Mouse (Mus musculus): ENCODE results near the gene Ttyh3.

Gene Ttyh3

DNA sequence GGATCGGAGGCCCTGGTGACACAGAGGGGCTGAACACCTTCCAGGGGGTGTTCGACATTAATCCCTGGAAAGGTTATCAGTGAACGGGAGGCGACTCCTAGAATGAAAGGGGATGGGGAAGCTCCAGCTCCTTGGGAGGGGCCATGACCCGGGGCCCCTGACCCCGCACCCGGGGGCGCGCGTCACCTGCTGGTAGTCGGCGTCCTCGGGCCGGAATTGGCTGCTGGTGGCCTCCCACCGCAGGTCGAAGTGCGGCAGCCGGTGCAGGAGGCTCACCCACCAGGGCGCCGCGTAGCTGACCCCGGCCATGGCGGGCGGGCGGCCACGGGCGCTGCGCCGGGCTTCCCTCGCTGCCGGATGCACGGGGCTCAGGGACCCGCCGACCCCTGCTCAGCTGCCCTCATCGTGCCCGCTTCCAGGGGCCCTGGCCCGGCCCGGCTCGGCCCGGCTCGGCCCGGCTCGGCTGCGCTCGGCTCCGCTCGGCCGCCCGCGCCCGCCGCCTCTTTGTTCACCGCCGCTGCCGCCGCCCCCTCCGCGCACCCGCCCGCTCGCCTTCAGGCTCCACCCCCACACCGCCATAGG, at the start of gene Ttyh3:
TSS of gene Ttyh3 (minus strand) at position 513 of the 582 bp plus-strand sequence.
- TF ChIP-seq GATA4 (IDR thresholded peaks at IDR 0.05; ENCODE audit: insufficient replicate concordance, low read length): no peak

DNA sequence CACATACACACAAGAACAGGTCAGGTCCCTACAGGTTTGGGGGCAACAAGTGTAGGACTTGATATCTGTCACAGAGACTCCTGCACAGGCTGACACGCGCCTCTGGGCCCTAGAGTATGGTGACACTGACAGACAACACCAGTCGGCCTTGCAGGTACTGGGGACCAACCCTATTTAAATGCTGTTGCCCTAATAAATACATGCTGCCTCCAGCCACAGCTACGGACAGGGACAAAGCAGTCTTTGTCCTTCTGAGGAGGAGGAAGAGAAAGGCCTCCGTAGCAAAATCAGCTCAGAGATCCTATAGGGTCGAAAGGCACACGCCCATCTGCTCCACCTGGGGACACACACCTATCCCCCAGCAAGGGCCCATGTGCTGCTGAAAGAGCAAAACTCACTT, 47.2 kb upstream of the Ttyh3 start:
- no peak for TF ChIP-seq GATA4 (IDR thresholded peaks at IDR 0.05; ENCODE audit: insufficient replicate concordance, low read length)

DNA sequence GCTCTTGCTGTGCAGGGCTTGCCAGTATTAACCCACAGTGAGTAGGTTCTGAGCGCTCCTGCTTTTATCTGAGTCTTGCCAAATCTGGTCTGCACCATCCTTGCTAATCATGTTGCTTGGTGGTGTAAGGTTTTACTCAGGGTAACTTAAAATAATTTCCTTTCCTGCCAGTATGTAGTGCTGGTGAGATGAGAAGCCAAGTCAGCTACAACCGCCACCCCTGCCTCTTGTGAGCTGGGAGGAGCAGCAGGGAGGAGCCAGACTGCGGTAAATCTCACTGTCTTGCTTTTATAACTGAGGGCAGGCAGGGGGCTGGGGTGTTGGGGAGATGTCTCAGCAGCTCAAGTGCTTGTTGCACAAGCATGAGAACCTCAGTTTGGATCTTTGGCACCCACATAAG, 39.6 kb upstream of the Ttyh3 start:
- TF ChIP-seq GATA4 (IDR thresholded peaks at IDR 0.05; ENCODE audit: insufficient replicate concordance, low read length): no peak

DNA sequence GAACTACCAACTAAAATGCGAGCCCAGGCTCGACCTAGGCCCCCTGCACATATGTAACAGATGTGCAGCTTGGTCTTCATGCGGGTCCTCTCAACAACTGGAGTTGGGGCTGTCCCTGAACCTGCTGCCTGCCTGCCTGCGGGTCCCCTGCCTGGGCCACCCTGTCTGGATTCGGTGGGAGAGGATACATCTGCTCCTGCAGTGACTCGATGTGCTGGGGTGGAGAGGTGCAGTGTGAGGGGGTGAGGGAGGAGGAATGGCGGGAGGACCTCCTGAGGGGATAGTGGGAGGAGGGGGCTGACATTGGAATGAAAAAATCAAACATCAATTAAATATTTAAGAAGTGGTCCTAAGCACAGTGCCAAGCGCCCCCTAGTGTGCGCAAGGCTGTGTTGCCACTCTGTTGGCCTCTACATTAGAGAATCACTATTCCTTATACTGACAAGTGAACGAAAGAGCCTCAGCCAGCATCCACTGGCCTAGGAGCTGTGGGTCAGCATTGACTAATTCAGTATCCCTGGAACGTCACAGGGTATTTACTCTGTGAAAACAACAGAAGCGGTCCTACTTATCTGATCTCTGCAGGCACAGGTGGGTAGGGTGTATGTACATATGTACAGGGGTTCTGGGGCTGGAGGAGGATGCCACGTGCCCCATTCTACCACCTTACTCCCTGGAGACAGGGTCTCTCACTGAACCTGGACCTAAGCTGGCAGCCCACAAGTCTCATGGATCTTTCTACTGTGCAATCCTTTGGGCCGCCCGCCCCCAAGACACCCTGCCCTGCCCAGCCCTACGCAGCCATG, 35.7 kb upstream of the Ttyh3 start:
- TF ChIP-seq GATA4 (IDR thresholded peaks at IDR 0.05; ENCODE audit: insufficient replicate concordance, low read length): no peak

DNA sequence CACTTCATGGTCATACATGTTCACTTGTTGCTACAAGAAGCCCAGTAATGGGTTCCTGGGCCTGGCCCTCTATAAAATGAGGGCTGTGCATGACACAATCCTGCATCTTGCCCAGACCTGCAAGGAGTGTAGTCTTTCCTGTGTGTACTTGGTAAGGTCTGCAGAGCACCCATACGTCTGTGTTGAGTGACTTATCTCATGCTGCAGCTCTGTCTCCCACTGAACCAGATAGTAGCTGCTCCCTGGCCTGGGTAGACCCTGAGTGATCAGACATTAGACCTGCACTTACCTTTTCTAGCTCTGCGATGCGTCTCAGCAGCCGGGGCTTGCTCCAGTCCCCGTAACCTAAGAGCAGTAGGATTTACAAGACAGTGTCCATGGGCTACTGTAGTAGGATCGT, 33.3 kb upstream of the Ttyh3 start:
- TF ChIP-seq GATA4 (IDR thresholded peaks at IDR 0.05; ENCODE audit: insufficient replicate concordance, low read length): no peak

DNA sequence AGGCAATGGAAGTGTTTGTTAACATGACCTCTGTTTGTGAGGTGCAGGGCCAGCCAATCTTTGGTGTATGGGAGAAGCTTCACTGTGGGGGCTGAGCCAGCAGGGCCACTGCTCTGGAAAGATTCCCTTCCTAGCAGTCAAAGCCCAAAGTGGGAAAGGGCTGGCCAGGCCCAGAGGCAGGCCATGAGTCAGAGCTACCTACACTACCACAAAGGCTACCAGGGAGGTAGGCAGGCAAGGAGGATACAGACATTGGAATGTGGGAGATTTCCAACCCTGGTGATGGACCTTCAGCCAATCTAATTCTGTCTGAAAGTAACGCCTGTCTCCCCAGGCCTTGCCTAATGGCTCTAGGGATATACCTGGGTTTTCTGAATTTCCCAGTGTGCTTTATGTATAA, 32.1 kb upstream of the Ttyh3 start:
- TF ChIP-seq GATA4 (IDR thresholded peaks at IDR 0.05; ENCODE audit: insufficient replicate concordance, low read length): no peak

DNA sequence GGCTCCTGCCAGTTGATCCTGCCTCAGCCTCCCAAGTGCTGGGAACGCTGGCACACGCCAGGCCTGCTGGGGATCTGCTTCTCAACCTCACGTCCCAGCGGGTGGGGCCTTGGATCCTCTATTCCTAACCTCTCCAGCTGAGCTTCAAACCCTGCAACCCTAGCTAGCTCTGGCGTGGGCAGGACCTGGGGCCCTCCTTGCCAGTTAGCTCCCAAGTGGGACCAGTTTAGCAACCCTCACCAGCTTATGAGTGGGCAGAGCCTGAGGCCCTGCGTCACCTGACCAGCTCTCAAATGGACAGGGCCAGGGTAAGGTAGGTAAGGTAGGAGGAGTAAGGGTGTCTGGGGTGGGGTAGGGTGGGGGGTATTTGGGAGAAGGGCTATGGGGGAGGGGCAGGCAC, 31.2 kb upstream of the Ttyh3 start:
- TF ChIP-seq GATA4 (IDR thresholded peaks at IDR 0.05; ENCODE audit: insufficient replicate concordance, low read length): no peak

DNA sequence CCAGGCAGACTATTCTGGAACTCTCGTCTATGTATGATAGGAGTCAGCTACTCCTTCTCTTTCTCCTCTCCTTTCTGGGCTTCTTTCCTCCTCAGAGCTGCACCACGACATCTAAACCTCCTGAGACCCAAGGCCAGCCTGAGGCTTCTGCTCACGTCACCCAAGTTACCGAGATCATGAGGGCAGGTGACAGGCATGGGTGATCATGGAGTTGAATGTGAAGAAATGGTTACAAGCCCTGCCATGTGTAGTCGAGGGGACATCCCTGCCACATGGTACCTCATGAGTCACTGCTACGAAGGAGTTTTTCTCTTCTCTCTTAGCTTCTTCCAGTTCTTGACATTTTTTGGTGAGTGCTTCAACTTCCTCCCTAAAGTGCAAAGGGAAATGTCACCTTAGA, 28.3 kb upstream of the Ttyh3 start:
- TF ChIP-seq GATA4 (IDR thresholded peaks at IDR 0.05; ENCODE audit: insufficient replicate concordance, low read length): no peak

DNA sequence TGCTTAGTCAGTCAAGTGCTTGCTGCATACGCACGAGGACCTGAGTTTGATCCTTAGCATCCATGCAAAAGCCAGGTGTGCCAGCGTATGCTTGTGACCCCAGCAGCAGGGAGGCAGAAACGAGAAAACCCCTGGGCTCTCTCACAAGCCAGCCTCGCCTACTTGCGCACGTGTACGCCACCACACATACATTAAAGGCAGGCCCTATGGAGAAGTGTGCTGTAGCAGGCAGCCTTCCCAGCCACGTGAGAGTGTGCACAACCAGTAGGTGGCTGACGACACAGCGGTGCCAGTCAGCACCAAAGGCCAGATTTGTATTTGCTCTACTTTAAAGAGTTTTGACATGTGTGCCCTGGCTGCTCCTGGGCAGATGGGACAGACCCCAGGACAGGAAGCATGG, 26.8 kb upstream of the Ttyh3 start:
- TF ChIP-seq GATA4 (IDR thresholded peaks at IDR 0.05; ENCODE audit: insufficient replicate concordance, low read length): no peak

DNA sequence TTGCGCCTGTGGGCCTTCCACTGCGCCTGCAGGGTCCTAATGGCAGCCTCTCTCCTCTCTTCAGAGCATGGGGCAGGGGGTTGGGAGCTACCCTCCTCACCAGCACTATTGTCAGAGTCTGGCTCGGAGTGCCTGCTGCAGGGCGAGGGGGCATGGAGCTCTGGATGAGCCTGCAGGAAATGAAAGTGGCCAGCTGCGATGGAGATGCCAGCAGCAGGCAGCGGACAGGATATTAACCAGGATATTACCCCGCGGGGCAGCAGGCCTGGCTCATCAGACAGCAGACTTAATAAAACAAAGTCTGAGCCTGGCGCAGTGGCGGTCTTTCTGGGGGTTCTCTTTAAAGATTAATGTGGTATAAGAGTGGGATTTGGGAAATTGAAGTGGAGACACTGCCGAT, 26.2 kb upstream of the Ttyh3 start:
- no peak for TF ChIP-seq GATA4 (IDR thresholded peaks at IDR 0.05; ENCODE audit: insufficient replicate concordance, low read length)

DNA sequence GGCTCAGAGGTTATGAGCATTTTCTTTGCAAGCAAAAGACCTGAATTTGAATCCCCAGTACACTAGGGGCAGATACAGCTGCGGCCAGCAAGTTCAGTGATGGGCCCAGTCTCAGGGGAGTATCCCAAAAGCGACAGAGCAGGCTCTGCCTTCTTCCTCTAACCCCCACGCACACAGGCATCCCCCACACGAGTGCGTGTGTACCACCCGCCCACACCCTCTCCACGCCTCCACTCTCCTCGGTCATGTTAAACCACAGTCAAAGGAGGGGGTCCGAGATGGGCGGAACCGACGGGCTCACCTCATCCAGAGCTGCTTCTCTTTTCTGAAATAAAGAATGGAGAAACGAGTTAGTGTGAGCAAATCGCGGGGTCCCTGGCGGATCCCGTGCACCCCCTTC, 25.2 kb upstream of the Ttyh3 start:
- no peak for TF ChIP-seq GATA4 (IDR thresholded peaks at IDR 0.05; ENCODE audit: insufficient replicate concordance, low read length)

DNA sequence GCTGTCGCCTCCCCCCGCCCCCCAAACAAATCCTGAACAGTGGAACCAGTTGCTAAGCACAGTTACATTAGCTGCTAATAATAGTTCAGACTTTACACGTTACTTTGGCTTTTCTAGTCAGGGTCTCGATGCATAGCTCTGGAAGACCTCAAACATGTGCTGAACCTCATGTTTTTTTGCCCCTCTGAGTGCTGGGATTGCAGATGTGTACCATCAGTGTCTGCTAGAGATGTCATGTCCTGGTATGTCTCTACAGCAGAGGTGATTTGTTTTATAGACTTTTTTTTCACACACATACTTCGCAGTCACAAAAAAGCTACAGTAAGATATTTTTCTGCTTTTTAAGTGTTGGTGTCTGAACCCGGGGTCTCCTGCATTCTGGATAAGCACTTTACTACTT, 23.3 kb upstream of the Ttyh3 start:
- no peak for TF ChIP-seq GATA4 (IDR thresholded peaks at IDR 0.05; ENCODE audit: insufficient replicate concordance, low read length)

DNA sequence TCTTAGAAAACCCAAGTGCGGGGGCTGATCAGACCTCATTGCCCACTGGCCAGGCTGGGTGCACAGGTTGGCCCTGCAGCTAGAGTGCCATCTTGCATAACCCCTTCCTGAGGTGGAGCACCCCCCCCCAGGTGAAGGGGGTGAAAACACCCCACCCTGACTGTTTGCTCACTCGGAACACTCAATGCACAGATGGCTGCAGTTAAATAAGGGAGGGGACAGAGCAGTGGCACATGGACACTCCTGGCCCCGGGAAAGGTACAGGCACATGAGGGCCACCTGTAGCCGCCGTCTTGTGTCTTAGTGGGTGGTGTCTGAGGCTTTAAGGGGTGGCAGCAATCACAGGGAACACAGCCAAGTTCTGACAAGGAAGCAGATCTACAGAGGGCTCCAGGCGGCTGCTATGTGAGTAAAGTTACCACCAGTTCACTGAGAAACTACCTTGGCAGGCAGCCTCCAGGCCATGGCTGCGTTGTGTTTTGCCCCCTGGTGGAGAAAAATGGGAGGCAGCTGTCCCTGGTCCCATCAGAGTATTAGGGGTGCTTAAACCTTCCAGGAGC, 14.9 kb upstream of the Ttyh3 start:
- TF ChIP-seq GATA4 (IDR thresholded peaks at IDR 0.05; ENCODE audit: insufficient replicate concordance, low read length): no peak

DNA sequence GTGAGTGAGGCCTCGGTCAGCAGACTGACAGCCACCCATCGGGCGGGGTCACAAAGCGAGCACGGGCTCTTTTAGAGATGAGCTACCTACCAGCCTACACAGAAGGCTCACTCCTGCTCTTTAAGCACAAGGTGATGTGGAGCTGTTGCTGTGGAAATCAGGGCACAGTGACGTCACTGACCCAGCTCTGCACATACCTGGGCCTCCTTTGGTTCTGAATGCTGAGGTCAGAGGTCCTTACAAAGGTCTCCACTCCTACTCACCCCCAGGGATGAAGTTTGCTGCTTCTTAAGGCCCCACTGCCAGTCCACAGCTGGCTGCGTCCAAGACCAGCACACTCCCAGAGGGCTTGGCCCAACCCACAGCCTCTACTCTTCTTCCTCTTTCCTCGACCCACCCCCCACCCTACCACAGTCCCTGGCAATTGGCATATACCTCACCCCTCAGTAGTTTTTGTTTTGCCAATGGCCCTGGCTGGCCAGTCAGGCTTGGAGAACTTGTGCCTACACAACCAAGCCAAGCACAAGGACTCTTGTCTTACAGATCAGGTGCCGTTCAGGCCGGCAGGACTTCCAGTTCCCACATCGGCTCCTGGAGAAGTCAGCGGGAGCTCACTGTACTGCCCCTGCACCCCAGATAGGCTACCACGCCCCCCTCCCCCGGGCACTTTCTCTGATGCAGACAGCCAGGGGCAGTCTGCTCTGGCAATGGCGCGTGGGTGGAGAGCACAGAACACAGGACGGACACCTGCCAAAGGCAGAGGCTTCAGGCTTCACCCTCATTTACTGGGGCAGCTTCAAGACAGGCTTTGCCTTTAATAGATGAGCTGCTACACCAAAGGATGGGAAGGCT, 14.1 kb upstream of the Ttyh3 start:
- TF ChIP-seq GATA4 (IDR thresholded peaks at IDR 0.05; ENCODE audit: insufficient replicate concordance, low read length): no peak

DNA sequence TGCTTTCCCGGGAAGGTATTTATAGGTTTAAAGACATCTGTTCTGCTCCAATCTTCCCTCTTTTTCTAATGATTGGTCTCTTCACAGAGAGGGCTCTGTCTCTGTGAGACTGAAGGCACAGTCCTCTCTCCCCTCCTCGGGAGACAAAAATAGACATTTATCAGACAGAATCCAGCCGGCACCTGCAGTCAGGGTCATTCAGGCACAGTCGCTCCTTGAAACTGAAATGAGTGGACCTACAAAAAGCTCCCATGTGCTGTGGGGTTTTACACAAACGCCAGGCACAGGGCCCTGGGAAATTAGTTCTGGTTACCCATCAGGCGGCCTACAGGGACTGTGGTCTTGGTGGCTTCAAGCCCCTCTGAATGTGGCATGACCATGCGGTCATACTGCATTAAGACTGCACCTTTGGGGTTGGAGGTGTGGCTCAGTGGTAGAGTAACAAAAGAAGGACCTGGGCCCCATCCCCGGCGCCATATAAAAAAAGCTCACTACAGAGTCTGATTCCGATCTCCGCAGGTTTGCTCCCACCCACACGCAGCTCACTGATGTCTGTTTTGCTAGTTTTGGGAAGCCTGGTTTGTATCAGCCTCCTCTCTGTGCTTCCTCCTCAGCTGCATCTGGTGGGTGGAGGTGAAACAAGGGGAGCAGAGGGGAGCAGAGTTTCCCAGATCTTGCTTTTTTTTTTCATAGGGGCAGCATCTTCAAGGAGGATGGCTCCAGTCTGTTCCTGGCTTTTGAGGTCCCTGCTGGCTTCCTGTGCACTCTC, 13.2 kb upstream of the Ttyh3 start:
- no peak for TF ChIP-seq GATA4 (IDR thresholded peaks at IDR 0.05; ENCODE audit: insufficient replicate concordance, low read length)

Measured in liver, adult (tissue).